Mouse (Mus musculus) stomach, postnatal 0 days (tissue): ENCODE results near the gene Nkiras2.

ENCODE experiments used
- CTCF ChIP-seq: IDR thresholded peaks from 2 replicates; pipeline ENCODE4 v1.5.1; 2016; ENCODE audit warnings: antibody characterized with exemption, low read depth, mild to moderate bottlenecking, moderate library complexity
- EP300 ChIP-seq: optimal IDR thresholded peaks from 2 replicates; pipeline ENCODE3; 2016; ENCODE audit warnings: antibody characterized with exemption

- TF ChIP-seq CTCF (no peak), EP300 (no peak)
These were observed 24.9 kb downstream of the Nkiras2 start for GRCm38 (mm10) chr11:100643612-100644575.
